Mouse (Mus musculus) kidney, postnatal 0 days (tissue): ENCODE measurements at regions not wholly inside any gene's neighbourhood (a gene's known extent, or its start where the extent isn't known, plus 50 kb on each side); places are given as distances from the start of the nearest gene placed in this dataset.
A peak's percentile ranks its signal among the peaks of the same experiment; 100 is the strongest.

Experiments used
- ATAC-seq: fragments of 200-750 bp; cut with Nextera tagmentation; replicated peaks from 2 replicates; pipeline ENCODE4 v1.8.0; 2017; ENCODE audit warnings: low read depth, moderate number of reproducible peaks, moderate TSS enrichment, moderate library complexity; ENCODE audit not compliant: low FRiP score
- DNase-seq: peaks from one replicate; pipeline ENCODE4 v3.0.0-alpha.2; 2016; ENCODE audit warnings: low spot score
- H3K27ac ChIP-seq: fragments of 300-500 bp; sonication (generic); 2 replicates; pipeline ENCODE4 v1.5.1; 2014; ENCODE audit warnings: mild to moderate bottlenecking
- H3K27me3 ChIP-seq: fragments of 300-500 bp; sonication (generic); 2 replicates; pipeline ENCODE4 v1.6.1; 2014; ENCODE audit warnings: low read length, mixed read lengths; ENCODE audit not compliant: insufficient read depth
- H3K36me3 ChIP-seq: fragments of 300-500 bp; sonication (generic); 2 replicates; pipeline ENCODE4 v1.6.1; 2014; ENCODE audit warnings: low read length, mixed read lengths; ENCODE audit not compliant: insufficient read depth
- H3K4me1 ChIP-seq: fragments of 300-500 bp; sonication (generic); replicated peaks from 2 replicates; pipeline ENCODE4 v1.6.1; 2014; ENCODE audit warnings: antibody characterized with exemption, low read length, mixed read lengths; ENCODE audit not compliant: insufficient read depth
- H3K4me2 ChIP-seq: fragments of 300-500 bp; sonication (generic); 2 replicates; pipeline ENCODE4 v1.6.1; 2014; ENCODE audit warnings: mild to moderate bottlenecking, low read length, moderate library complexity, mixed read lengths
- H3K4me3 ChIP-seq: fragments of 300-500 bp; sonication (generic); replicated peaks from 2 replicates; pipeline ENCODE4 v1.5.1; 2014; ENCODE audit warnings: low read depth, low read length
- H3K9ac ChIP-seq: fragments of 300-500 bp; sonication (generic); 2 replicates; pipeline ENCODE4 v1.6.1; 2014; ENCODE audit warnings: low read depth, low read length
- H3K9me3 ChIP-seq: fragments of 300-500 bp; sonication (generic); replicated peaks from 2 replicates; pipeline ENCODE4 v1.6.1; 2016; ENCODE audit warnings: low read length, inconsistent platforms, mixed read lengths
- CTCF ChIP-seq: IDR thresholded peaks from 2 replicates; pipeline ENCODE4 v1.5.1; 2016; ENCODE audit warnings: antibody characterized with exemption, low read depth, mild to moderate bottlenecking, moderate library complexity
- WGBS: fragments of 180-500 bp; shearing (Covaris S2); extraction: QIAGEN DNeasy Blood & Tissue Kit; methylation state at CpG from one replicate; pipeline ENCODE4 v1.1.7; 2014; 5-methylcytosine and 5-hydroxymethylcytosine counted together

- Histone ChIP-seq H3K36me3 (no peaks in the 10 kb centered on the region), H3K4me3 (no peak overlapping the region), H3K9ac (no peak overlapping the region), H3K27me3 (no peaks in the 10 kb centered on the region), H3K4me2 (no peak overlapping the region), H3K27ac (no peak overlapping the region), H3K9me3 (no peaks in the 10 kb centered on the region), H3K4me1 (no peaks in the 10 kb centered on the region)
- DNase-seq = no peak
- no peak for TF ChIP-seq CTCF
- 58% methylated on average over 4 of the region's 4 CpGs for WGBS
- no peak for ATAC-seq
Observed at GRCm38 (mm10) chr9:59113859-59114258, 77.6 kb upstream of the Neo1 start.

GRCm38 (mm10) chr9:59099738-59100137 is 63.5 kb upstream of the Neo1 start:
- H3K36me3 ChIP-seq = no peaks in the 10 kb centered on the region
- DNase-seq (no peak), ATAC-seq (no peak)
- H3K4me1 ChIP-seq = no peaks in the 10 kb centered on the region
- no peaks in the 10 kb centered on the region for H3K27me3 ChIP-seq
- H3K4me2 ChIP-seq = no peak overlapping the region
- WGBS = 63% methylated on average over 5 of the region's 5 CpGs
- H3K4me3 ChIP-seq = no peak overlapping the region
- no peak overlapping the region for H3K9ac ChIP-seq
- no peak overlapping the region for H3K27ac ChIP-seq
- no peaks in the 10 kb centered on the region for H3K9me3 ChIP-seq
- no peak for TF ChIP-seq CTCF

- 68% methylated on average over 4 of the region's 4 CpGs for WGBS
Observed at GRCm38 (mm10) chr9:59097564-59097963, 61.3 kb upstream of the Neo1 start.

GRCm38 (mm10) chr9:59096551-59097268 is 60.5 kb upstream of the Neo1 start:
- no peak overlapping the region for H3K4me2 ChIP-seq
- DNase-seq = no peak
- H3K27me3 ChIP-seq = no peaks in the 10 kb centered on the region
- no peaks in the 10 kb centered on the region for H3K4me1 ChIP-seq
- no peaks in the 10 kb centered on the region for H3K9me3 ChIP-seq
- no peak overlapping the region for H3K4me3 ChIP-seq
- no peak for ATAC-seq
- TF ChIP-seq CTCF = no peak
- H3K9ac ChIP-seq = no peak overlapping the region
- no peaks in the 10 kb centered on the region for H3K36me3 ChIP-seq
- 65% methylated on average over 12 of the region's 12 CpGs for WGBS
- no peak overlapping the region for H3K27ac ChIP-seq

More at GRCm38 (mm10) chr9:59097564-59097963, 61.3 kb upstream of the Neo1 start:
- no peaks in the 10 kb centered on the region for H3K4me1 ChIP-seq
- H3K27me3 ChIP-seq = no peaks in the 10 kb centered on the region
- no peak for TF ChIP-seq CTCF
- H3K27ac ChIP-seq = no peak overlapping the region
- no peaks in the 10 kb centered on the region for H3K36me3 ChIP-seq
- H3K9me3 ChIP-seq = no peaks in the 10 kb centered on the region
- no peak for DNase-seq
- no peak overlapping the region for H3K9ac ChIP-seq
- ATAC-seq = no peak
- no peak overlapping the region for H3K4me2 ChIP-seq
- no peak overlapping the region for H3K4me3 ChIP-seq

GRCm38 (mm10) chr9:59095626-59096025 is 59.4 kb upstream of the Neo1 start:
- H3K4me1 ChIP-seq = no peaks in the 10 kb centered on the region
- ATAC-seq = no peak
- no peak overlapping the region for H3K27ac ChIP-seq
- H3K4me2 ChIP-seq = no peak overlapping the region
- TF ChIP-seq CTCF = no peak
- peak; percentile 58 for DNase-seq
- H3K9ac ChIP-seq = no peak overlapping the region
- H3K9me3 ChIP-seq = no peaks in the 10 kb centered on the region
- WGBS = 53% methylated on average over 7 of the region's 7 CpGs
- no peaks in the 10 kb centered on the region for H3K36me3 ChIP-seq
- H3K27me3 ChIP-seq = no peaks in the 10 kb centered on the region
- no peak overlapping the region for H3K4me3 ChIP-seq

GRCm38 (mm10) chr9:59094106-59094505 is 57.9 kb upstream of the Neo1 start:
- Histone ChIP-seq H3K27me3 (no peaks in the 10 kb centered on the region), H3K36me3 (no peaks in the 10 kb centered on the region), H3K4me3 (no peak overlapping the region), H3K4me2 (no peak overlapping the region), H3K27ac (no peak overlapping the region), H3K4me1 (no peaks in the 10 kb centered on the region), H3K9me3 (no peaks in the 10 kb centered on the region), H3K9ac (no peak overlapping the region)
- ATAC-seq (no peak), DNase-seq (no peak)
- no peak for TF ChIP-seq CTCF
- WGBS = 77% methylated on average over 4 of the region's 4 CpGs

GRCm38 (mm10) chr9:59091179-59091578 is 54.9 kb upstream of the Neo1 start:
- ATAC-seq (no peak), DNase-seq (no peak)
- H3K4me2 ChIP-seq = no peak overlapping the region
- no peaks in the 10 kb centered on the region for H3K9me3 ChIP-seq
- no peak overlapping the region for H3K27ac ChIP-seq
- H3K9ac ChIP-seq = no peak overlapping the region
- WGBS = 93% methylated on average over 3 of the region's 3 CpGs
- no peaks in the 10 kb centered on the region for H3K4me1 ChIP-seq
- H3K4me3 ChIP-seq = no peak overlapping the region
- no peaks in the 10 kb centered on the region for H3K36me3 ChIP-seq
- no peak for TF ChIP-seq CTCF
- no peaks in the 10 kb centered on the region for H3K27me3 ChIP-seq
